Mouse (Mus musculus) MEL (cell line): ENCODE data around the gene Smc3.

Source experiments
- CTCF ChIP-seq, 3 experiments: IDR thresholded peaks in 2 of 3; conservative IDR thresholded peaks in 1 of 3; 2 replicates each; pipeline ENCODE4 v1.5.1; 2011 to 2012; ENCODE audit warnings: low read length in 3 of 3, low read depth in 2 of 3, mild to moderate bottlenecking in 2 of 3, improper control_type of control experiment in 1 of 3, inconsistent platforms in 1 of 3, mixed read lengths in 1 of 3, moderate library complexity in 1 of 3; ENCODE audit not compliant: control insufficient read depth in 1 of 3, insufficient read depth in 1 of 3, poor library complexity in 1 of 3, severe bottlenecking in 1 of 3
- KAT2A ChIP-seq: conservative IDR thresholded peaks from 2 replicates; pipeline ENCODE4 v1.6.1; 2012; ENCODE audit warnings: low read depth, low read length, improper control_type of control experiment, inconsistent platforms
- UBTF ChIP-seq: IDR thresholded peaks from 2 replicates; pipeline ENCODE4 v1.6.1; 2012; ENCODE audit warnings: low read depth, mild to moderate bottlenecking, inconsistent platforms, low read length, improper control_type of control experiment, moderate library complexity, borderline replicate concordance; ENCODE audit not compliant: insufficient read depth

DNA sequence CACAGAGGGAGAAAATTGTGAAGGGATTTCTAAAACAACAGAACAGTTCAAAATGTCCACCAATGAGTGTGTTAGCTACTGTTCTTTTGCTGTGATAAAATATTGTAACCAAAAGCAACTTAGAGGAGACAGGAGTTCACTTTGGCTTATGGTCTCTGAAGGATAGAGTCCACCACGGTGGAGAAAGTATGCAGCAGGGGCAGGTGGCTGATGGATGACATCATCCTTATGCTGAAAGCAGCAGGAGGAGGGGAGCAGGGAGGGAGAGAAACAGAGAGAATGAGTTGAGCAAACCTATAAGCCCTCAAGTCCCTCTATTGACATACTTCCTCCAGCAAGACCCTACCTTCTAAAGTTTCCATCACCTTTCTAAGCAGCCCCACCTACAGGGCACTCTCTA lies 93.8 kb downstream of the Smc3 start:
- TF ChIP-seq UBTF, result no peak
- TF ChIP-seq CTCF (IDR thresholded peaks at IDR 0.05 in 2 of 3, conservative IDR thresholded peaks at IDR 0.05 in 1 of 3; ENCODE audit: control insufficient read depth in 1 of 3, insufficient read depth in 1 of 3, low read depth in 2 of 3, low read length in 3 of 3, poor library complexity in 1 of 3, severe bottlenecking in 1 of 3), result no peak
- no peak for TF ChIP-seq KAT2A
